Mouse (Mus musculus) heart, embryonic 16.5 days (tissue): ENCODE data around the gene Tmem259. TPM values are rescaled to one million over a fixed set of nuclear protein-coding genes. Genes with fewer than 3 reads are reported as not detected.

Experiments used
- ATAC-seq: fragments of 200-750 bp; cut with Nextera tagmentation; replicated peaks from 2 replicates; pipeline ENCODE4 v1.8.0; 2017; ENCODE audit warnings: moderate number of reproducible peaks; ENCODE audit not compliant: insufficient read depth, low FRiP score; ENCODE audit errors: extremely low read depth
- H3K27ac ChIP-seq: fragments of 300-500 bp; sonication (generic); 2 replicates; pipeline ENCODE4 v1.5.1; 2014; ENCODE audit warnings: mild to moderate bottlenecking, low read length, control low read depth, moderate library complexity
- H3K27me3 ChIP-seq: fragments of 300-500 bp; sonication (generic); 2 replicates; pipeline ENCODE4 v1.6.1; 2014; ENCODE audit warnings: low read length, mixed read lengths; ENCODE audit not compliant: control insufficient read depth, insufficient read depth
- H3K36me3 ChIP-seq: fragments of 300-500 bp; sonication (generic); 2 replicates; pipeline ENCODE4 v1.6.1; 2014; ENCODE audit not compliant: control insufficient read depth, insufficient read depth
- H3K4me1 ChIP-seq: fragments of 300-500 bp; sonication (generic); 2 replicates; pipeline ENCODE4 v1.6.1; 2014; ENCODE audit warnings: low read length, mixed read lengths; ENCODE audit not compliant: control insufficient read depth, insufficient read depth
- H3K4me2 ChIP-seq: fragments of 300-500 bp; sonication (generic); 2 replicates; pipeline ENCODE4 v1.6.1; 2014; ENCODE audit warnings: low read depth, mild to moderate bottlenecking, control low read depth, low read length
- H3K4me3 ChIP-seq: fragments of 300-500 bp; sonication (generic); 2 replicates; pipeline ENCODE4 v1.5.1; 2014; ENCODE audit warnings: mild to moderate bottlenecking, control low read depth, low read length
- H3K9ac ChIP-seq: fragments of 300-500 bp; sonication (generic); 2 replicates; pipeline ENCODE4 v1.6.1; 2014; ENCODE audit warnings: low read length, control low read depth
- H3K9me3 ChIP-seq: fragments of 300-500 bp; sonication (generic); replicated peaks from 2 replicates; pipeline ENCODE4 v1.6.1; 2016; ENCODE audit warnings: low read length; ENCODE audit not compliant: control insufficient read depth
- WGBS: fragments of 180-500 bp; shearing (Covaris S2); extraction: QIAGEN DNeasy Blood & Tissue Kit; methylation state at CpG from one replicate; pipeline ENCODE4 v1.1.7; 2014; 5-methylcytosine and 5-hydroxymethylcytosine counted together
- polyA plus RNA-seq: library from polyadenylated mRNA; unstranded; fragments of >200 nt; fragmentation: Nextera tagmentation; extraction: Ambion mirVana; gene quantifications from 2 replicates; pipeline ENCODE4 v1.2.1, GENCODE M21; 2015

Tmem259 gene
- polyA plus RNA-seq, 1 experiment from 2014 or later: 10.6 TPM

GRCm38 (mm10) chr10:79978061-79978460, 6.1 kb downstream of the Tmem259 start:
- Histone ChIP-seq H3K4me1 (peaks cover 21% of the 10 kb centered on the region), H3K9ac (no peak overlapping the region), H3K36me3 (peaks cover 41% of the 10 kb centered on the region), H3K9me3 (no peaks in the 10 kb centered on the region), H3K4me3 (no peak overlapping the region), H3K27me3 (no peaks in the 10 kb centered on the region), H3K4me2 (no peak overlapping the region), H3K27ac (no peak overlapping the region)
- 90% methylated on average over 21 of the region's 21 CpGs for WGBS
- no peak for ATAC-seq

- Histone ChIP-seq H3K9me3 (no peaks in the 10 kb centered on the region), H3K4me3 (no peak overlapping the region), H3K27me3 (no peaks in the 10 kb centered on the region), H3K36me3 (peaks cover 41% of the 10 kb centered on the region), H3K4me1 (peaks cover 15% of the 10 kb centered on the region), H3K9ac (no peak overlapping the region), H3K27ac (no peak overlapping the region), H3K4me2 (no peak overlapping the region)
- 87% methylated on average over 28 of the region's 28 CpGs for WGBS
- no peak for ATAC-seq
These were observed 6.8 kb downstream of the Tmem259 start for GRCm38 (mm10) chr10:79977324-79977723.

GRCm38 (mm10) chr10:79976722-79977107, 7.4 kb downstream of the Tmem259 start:
- H3K9ac ChIP-seq: no peak overlapping the region
- H3K4me3 ChIP-seq: no peak overlapping the region
- H3K9me3 ChIP-seq: no peaks in the 10 kb centered on the region
- WGBS: 75% methylated on average over 35 of the region's 36 CpGs
- peaks cover 13% of the 10 kb centered on the region for H3K4me1 ChIP-seq
- H3K27ac ChIP-seq: no peak overlapping the region
- peaks cover 41% of the 10 kb centered on the region for H3K36me3 ChIP-seq
- H3K27me3 ChIP-seq: peaks cover 5% of the 10 kb centered on the region
- no peak for ATAC-seq
- H3K4me2 ChIP-seq: no peak overlapping the region

- Histone ChIP-seq H3K4me1 (peaks cover 10% of the 10 kb centered on the region), H3K4me2 (no peak overlapping the region), H3K9me3 (no peaks in the 10 kb centered on the region), H3K9ac (no peak overlapping the region), H3K27me3 (peaks cover 10% of the 10 kb centered on the region), H3K4me3 (no peak overlapping the region), H3K27ac (no peak overlapping the region), H3K36me3 (peaks cover 41% of the 10 kb centered on the region)
- 87% methylated on average over 28 of the region's 28 CpGs for WGBS
- no peak for ATAC-seq
These were observed 7.9 kb downstream of the Tmem259 start for GRCm38 (mm10) chr10:79976071-79976721.

- no peak for ATAC-seq
- H3K9me3 ChIP-seq: no peaks in the 10 kb centered on the region
- H3K36me3 ChIP-seq: peaks cover 41% of the 10 kb centered on the region
- H3K4me2 ChIP-seq: no peak overlapping the region
- no peak overlapping the region for H3K4me3 ChIP-seq
- no peak overlapping the region for H3K27ac ChIP-seq
- WGBS: 82% methylated on average over 8 of the region's 8 CpGs
- H3K27me3 ChIP-seq: peaks cover 21% of the 10 kb centered on the region
- H3K4me1 ChIP-seq: peaks cover 10% of the 10 kb centered on the region
- no peak overlapping the region for H3K9ac ChIP-seq
These were observed 9.5 kb downstream of the Tmem259 start for GRCm38 (mm10) chr10:79974668-79975067.

- 89% methylated on average over 21 of the region's 21 CpGs for WGBS
- H3K4me3 ChIP-seq: no peak overlapping the region
- no peaks in the 10 kb centered on the region for H3K9me3 ChIP-seq
- no peak overlapping the region for H3K9ac ChIP-seq
- peaks cover 39% of the 10 kb centered on the region for H3K36me3 ChIP-seq
- H3K4me2 ChIP-seq: no peak overlapping the region
- peaks cover 9% of the 10 kb centered on the region for H3K4me1 ChIP-seq
- H3K27ac ChIP-seq: no peak overlapping the region
- peaks cover 23% of the 10 kb centered on the region for H3K27me3 ChIP-seq
- ATAC-seq: no peak
These were observed 10.0 kb downstream of the Tmem259 start for GRCm38 (mm10) chr10:79974087-79974486.

GRCm38 (mm10) chr10:79972831-79973230, 11.3 kb downstream of the Tmem259 start:
- 40% methylated on average over 14 of the region's 14 CpGs for WGBS
- peaks cover 28% of the 10 kb centered on the region for H3K36me3 ChIP-seq
- no peak overlapping the region for H3K4me2 ChIP-seq
- H3K9me3 ChIP-seq: no peaks in the 10 kb centered on the region
- H3K4me1 ChIP-seq: peaks cover 9% of the 10 kb centered on the region
- H3K9ac ChIP-seq: no peak overlapping the region
- no peak for ATAC-seq
- H3K27me3 ChIP-seq: peaks cover 23% of the 10 kb centered on the region
- no peak overlapping the region for H3K4me3 ChIP-seq
- H3K27ac ChIP-seq: no peak overlapping the region

- Histone ChIP-seq H3K4me3 (peak overlapping the region; percentile 54), H3K4me1 (peaks cover 9% of the 10 kb centered on the region), H3K36me3 (peaks cover 23% of the 10 kb centered on the region), H3K27me3 (peaks cover 23% of the 10 kb centered on the region), H3K9me3 (no peaks in the 10 kb centered on the region), H3K4me2 (peak overlapping the region; percentile 74), H3K27ac (no peak overlapping the region), H3K9ac (peak overlapping the region; percentile 65)
- 3% methylated on average over 21 of the region's 21 CpGs for WGBS
- ATAC-seq: no peak
These were observed 13.0 kb downstream of the Tmem259 start for GRCm38 (mm10) chr10:79971183-79971497.

- peaks cover 9% of the 10 kb centered on the region for H3K4me1 ChIP-seq
- H3K4me2 ChIP-seq: peak within 1 kb of the TSS; percentile 74
- no peak; the same call in 1 of the 2 replicates for ATAC-seq
- H3K9me3 ChIP-seq: no peaks in the 10 kb centered on the region
- no peak within 1 kb of the TSS for H3K27ac ChIP-seq
- peaks cover 23% of the 10 kb centered on the region for H3K27me3 ChIP-seq
- H3K36me3 ChIP-seq: peaks cover 18% of the 10 kb centered on the region; the same call in 1 of the 2 replicates
- peak within 1 kb of the TSS; percentile 54 for H3K4me3 ChIP-seq
- peak within 1 kb of the TSS; percentile 65 for H3K9ac ChIP-seq
- WGBS: 8% methylated on average over 47 of the region's 47 CpGs
These were observed 13.5 kb downstream of the Tmem259 start, which contains the start of gene Grin3b for GRCm38 (mm10) chr10:79970415-79971182. TSS of gene Grin3b (plus strand) at chr10:79970715.
